Mouse (Mus musculus): Measurements from ENCODE around the gene Vmn2r57. TPM values are rescaled to one million over a fixed set of nuclear protein-coding genes. Genes with fewer than 3 reads are reported as not detected.
"Not testable (repeated sequence)": the region's sequence is repeated elsewhere in the genome, so short reads cannot be mapped to it uniquely, and the experiment has no call there.

The Vmn2r57 gene
- 0.15 and 0.23 TPM in 2 replicates for polyA plus RNA-seq (2012; rRNA removed)

DNA sequence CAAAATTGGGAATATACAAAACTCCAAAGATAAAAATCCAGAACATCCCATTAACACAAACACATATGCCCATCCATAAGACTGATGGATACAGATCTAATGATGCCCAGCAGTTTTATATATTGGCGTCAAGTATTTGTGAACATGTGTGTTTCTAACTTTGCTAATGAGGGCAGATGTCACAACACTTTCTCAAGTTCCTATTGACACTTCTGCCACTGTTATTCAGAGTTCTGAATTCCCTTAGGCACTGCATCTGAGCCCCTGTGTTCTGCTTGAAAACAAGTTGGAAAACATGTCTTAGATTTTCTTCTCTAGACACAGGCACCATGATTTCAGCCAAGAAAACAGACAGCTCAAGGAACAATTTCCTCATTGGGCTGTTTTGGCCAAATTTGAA lies at the start of gene Vmn2r57:
Gene Vmn2r57, minus strand, starts transcription at position 101 of the 400 bp plus-strand sequence.
- DNase-seq (ENCODE audit: low read depth): not testable (repeated sequence)

DNA sequence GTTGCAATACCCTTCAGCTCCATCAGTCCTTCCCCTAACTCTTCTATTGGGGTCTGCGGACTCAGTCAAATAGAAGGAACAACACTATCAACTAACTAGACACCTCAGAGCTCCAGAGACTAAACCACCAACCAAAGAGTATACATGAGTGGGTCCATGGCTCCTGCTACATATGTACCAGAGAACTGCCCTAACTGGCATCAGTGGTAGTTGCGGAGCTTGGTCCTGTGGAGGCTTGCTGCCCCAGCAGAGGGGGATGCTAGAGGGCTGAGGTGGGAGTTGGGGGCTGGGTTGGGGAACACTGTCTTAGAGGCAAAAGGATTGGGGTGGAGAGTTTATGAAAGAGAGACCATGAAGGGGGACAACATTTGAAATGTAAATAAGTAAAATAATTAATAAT lies 49.4 kb upstream of the Vmn2r57 start:
- DNase-seq (ENCODE audit: low read depth): no peak
- TF ChIP-seq CTCF (IDR thresholded peaks at IDR 0.05; ENCODE audit: borderline replicate concordance, extremely low read depth, insufficient read depth, insufficient read length) (no peak), POLR2A (IDR thresholded peaks at IDR 0.05; ENCODE audit: borderline replicate concordance, extremely low read depth, insufficient read depth, insufficient read length, poor library complexity, severe bottlenecking) (no peak)

DNA sequence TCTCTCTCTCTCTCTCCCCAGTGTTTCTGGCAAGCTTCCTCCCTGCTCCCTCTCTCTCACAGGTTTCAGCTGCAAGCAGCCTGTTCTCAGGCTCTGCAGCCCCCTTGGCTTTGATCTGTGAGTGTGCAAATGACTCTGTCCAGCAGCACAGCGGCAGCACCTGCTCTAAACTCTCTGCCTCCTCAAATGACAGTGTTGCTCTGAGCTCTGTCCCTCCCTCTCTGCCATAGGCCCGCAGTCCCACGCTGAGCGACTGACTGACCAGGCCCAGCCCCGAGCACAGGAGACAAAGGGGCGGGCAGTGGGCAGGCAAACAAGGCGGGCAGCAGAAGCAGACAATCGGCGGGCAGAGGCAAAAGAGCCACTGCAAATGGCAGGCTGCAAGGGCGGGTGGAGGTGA lies 3.4 kb upstream of the Vmn2r57 start:
- TF ChIP-seq POLR2A (IDR thresholded peaks at IDR 0.05; ENCODE audit: borderline replicate concordance, extremely low read depth, insufficient read depth, insufficient read length, poor library complexity, severe bottlenecking): no peak
- TF ChIP-seq CTCF (IDR thresholded peaks at IDR 0.05; ENCODE audit: borderline replicate concordance, extremely low read depth, insufficient read depth, insufficient read length): no peak
- DNase-seq (ENCODE audit: low read depth): peak; percentile 16

DNA sequence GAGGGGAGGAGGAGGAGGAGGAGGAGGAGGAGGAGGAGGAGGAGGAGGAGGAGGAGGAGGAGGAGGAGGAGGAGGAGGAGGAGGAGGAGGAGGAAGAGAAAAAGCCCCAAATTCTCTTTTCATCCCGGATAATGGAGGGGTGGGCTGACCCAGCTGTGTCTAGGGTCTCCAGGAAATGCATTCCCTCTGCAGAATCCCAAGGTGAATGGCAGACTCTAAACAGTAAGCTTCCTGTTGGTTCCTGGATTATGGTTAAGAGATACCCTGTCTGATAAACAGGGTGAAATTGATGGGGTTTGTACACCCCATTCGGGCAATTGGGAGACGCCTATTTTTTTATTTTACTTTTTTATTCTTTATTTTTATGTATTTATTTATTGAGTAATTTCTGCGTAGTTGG lies 54.4 kb downstream of the Vmn2r57 start:
- DNase-seq (ENCODE audit: low read depth): peak; percentile 4
- TF ChIP-seq POLR2A (IDR thresholded peaks at IDR 0.05; ENCODE audit: borderline replicate concordance, extremely low read depth, insufficient read depth, insufficient read length, poor library complexity, severe bottlenecking) (no peak), CTCF (IDR thresholded peaks at IDR 0.05; ENCODE audit: borderline replicate concordance, extremely low read depth, insufficient read depth, insufficient read length) (no peak)

DNA sequence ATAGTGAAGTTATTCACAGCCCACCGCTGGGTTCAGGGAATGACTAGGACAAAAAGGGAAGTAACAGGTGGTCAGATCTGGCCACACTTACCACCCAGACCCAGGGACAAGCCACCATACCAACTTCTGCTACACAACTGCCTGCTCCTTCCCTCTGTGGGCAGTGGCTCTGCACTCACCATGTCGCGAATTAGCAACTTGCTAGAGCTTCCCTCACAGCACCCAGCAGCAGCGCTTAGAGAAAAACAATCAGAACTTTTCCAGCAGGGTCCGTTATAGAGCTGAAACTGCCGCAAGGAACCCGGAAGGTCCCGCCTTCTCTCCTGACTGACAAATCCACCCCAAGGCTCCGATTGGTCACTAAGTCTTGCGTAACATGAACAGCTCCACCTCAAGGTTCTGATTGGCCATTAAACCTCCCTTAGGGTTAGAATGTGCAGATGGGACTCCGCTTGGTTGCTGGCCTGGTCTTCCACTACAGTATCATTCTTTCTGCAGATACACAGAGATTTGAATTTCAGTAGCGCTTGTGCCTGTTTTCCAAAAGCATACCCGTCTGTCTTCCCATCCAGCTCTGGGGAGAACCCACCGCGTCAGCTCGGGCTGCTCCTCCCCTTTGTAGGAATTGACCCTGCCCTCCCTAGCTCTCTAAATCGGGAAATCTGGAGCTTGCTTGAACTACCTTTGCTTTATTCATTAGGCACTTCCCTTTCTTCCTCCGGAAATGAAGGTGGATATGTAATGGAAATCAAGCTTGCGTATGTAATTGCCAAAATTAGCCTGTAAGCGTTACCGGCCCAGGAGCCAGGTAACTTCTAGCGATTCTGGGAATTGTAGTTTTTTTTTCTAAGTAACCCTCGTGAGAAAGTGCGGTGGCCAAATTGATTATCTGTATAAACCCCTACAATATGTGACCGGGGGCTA lies 55.2 kb downstream of the Vmn2r57 start, which contains the start of gene AI987944:
Gene AI987944, minus strand, starts transcription at position 332 of the 924 bp plus-strand sequence.
- DNase-seq (ENCODE audit: low read depth): peak; percentile 98

More for the DNA sequence above, 55.2 kb downstream of the Vmn2r57 start, which contains the start of gene AI987944:
- no peak for TF ChIP-seq POLR2A (IDR thresholded peaks at IDR 0.05; ENCODE audit: borderline replicate concordance, extremely low read depth, insufficient read depth, insufficient read length, poor library complexity, severe bottlenecking)
- no peak for TF ChIP-seq CTCF (IDR thresholded peaks at IDR 0.05; ENCODE audit: borderline replicate concordance, extremely low read depth, insufficient read depth, insufficient read length)

Other genes starting within 250 kb of the Vmn2r57 start
- 3.9 and 4.0 TPM in 2 replicates for gene AI987944, start 55.3 kb downstream of the Vmn2r57 start, polyA plus RNA-seq (2012; rRNA removed)
- gene Gm20449, start 50.7 kb upstream of the Vmn2r57 start, polyA plus RNA-seq (2012; rRNA removed): 0.07 and 0.11 TPM in 2 replicates
- gene AW146154, start 51.2 kb upstream of the Vmn2r57 start, polyA plus RNA-seq (2012; rRNA removed): 5.5 and 5.9 TPM in 2 replicates
- gene Gm6871, start 125.0 kb upstream of the Vmn2r57 start, polyA plus RNA-seq (2012; rRNA removed): not detected in 2 replicates
- gene 2610021A01Rik, start 150.5 kb upstream of the Vmn2r57 start, polyA plus RNA-seq (2012; rRNA removed): 15.2 and 16.1 TPM in 2 replicates
- gene Zfp788, start 184.5 kb upstream of the Vmn2r57 start, polyA plus RNA-seq (2012; rRNA removed): 16.1 and 18.5 TPM in 2 replicates

All from brain, embryonic 14.5 days (tissue).